ENCODE assay signal across 8 mouse cellular contexts in the genomic region with DNA sequence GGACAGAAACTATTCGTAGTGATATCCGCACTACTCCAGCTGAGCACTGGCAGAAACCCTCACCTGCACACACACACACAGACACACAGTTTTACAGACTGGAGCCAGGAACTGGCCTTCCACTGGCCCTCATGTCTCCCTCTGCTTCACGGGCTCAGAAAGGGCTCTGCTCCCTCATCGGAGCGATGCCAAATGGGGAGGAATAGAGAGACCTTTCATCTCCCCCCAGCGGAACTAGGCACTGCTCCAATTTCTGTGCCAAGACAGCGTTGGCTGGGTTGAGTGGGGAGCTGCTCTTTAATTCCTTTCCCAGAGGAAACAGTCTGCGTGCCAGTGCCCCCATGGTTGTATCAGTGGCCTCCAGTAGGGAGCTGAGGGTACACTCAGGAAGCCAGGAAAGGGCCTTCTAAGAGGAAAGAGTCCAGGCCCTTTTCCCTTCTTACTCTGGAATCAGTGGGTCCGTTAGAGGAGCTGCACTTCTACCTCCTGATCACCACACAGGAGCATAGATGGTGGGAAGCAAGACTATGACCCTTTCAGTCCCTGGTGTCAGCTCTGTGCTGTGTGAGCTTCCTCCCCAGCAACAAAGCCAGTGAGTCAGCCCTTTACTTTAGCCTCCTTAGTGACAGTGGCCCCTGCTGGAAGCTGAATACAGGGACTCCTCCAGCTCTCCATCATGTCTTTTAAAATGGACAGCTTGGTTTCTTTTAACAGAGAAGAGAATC.
DNase-seq lines count a peak whose midpoint lies in the region; ATAC-seq and TF ChIP-seq lines count a peak whose summit lies in the region.

No protein-coding gene starts in this region.

- DNase-seq in liver, adult 2 months (ENCODE audit: extremely low read depth, low read depth, low spot score): peak; percentile 54
- no peak for DNase-seq in liver, embryonic 11.5 days (ENCODE audit: low spot score)
- DNase-seq in cerebellum, adult 11 months: peak; percentile 72
- peak; percentile 45 for DNase-seq in gastrocnemius, postnatal 10 days
- peak; percentile 69 to 83 for DNase-seq in kidney, postnatal 25 days
- DNase-seq in right cerebral cortex, postnatal 4 days: peak; percentile 77
- no peak for DNase-seq in embryo, embryonic 10.5 days (ENCODE audit: low spot score)

- ATAC-seq in liver, embryonic 11.5 days (replicated peaks; ENCODE audit: low FRiP score): no peak
- peak; percentile 69 for ATAC-seq in limb, embryonic 15.5 days (ENCODE audit: insufficient number of reproducible peaks, low FRiP score, low TSS enrichment, low read depth)

- no peaks in the 10 kb centered on the region for H3K79me2 ChIP-seq in liver, adult 2 months (ENCODE audit: control insufficient read depth, insufficient read depth, low read length)

- no peaks in the 10 kb centered on the region for H3K36me3 ChIP-seq in liver, adult 2 months (ENCODE audit: control insufficient read depth, insufficient read depth, low read length)
- no peaks in the 10 kb centered on the region for H3K36me3 ChIP-seq in liver, embryonic 11.5 days (ENCODE audit: control insufficient read depth, insufficient read depth, low read length)
- H3K36me3 ChIP-seq in limb, embryonic 15.5 days: no peaks in the 10 kb centered on the region

- H3K4me2 ChIP-seq in liver, embryonic 11.5 days: no peak overlapping the region
- no peak overlapping the region for H3K4me2 ChIP-seq in limb, embryonic 15.5 days

- no peaks in the 10 kb centered on the region for H3K4me1 ChIP-seq in liver, adult 2 months (ENCODE audit: control insufficient read depth, insufficient read depth, low read length)
- no peaks in the 10 kb centered on the region for H3K4me1 ChIP-seq in liver, embryonic 11.5 days (replicated peaks; ENCODE audit: control insufficient read depth, insufficient read depth, low read length)
- H3K4me1 ChIP-seq in limb, embryonic 15.5 days: peaks cover 11% of the 10 kb centered on the region

- H3K9me3 ChIP-seq in liver, embryonic 11.5 days (ENCODE audit: control insufficient read depth, low read length): no peaks in the 10 kb centered on the region
- H3K9me3 ChIP-seq in limb, embryonic 15.5 days: no peaks in the 10 kb centered on the region

- WGBS in liver, adult 2 months: 44% methylated on average over 9 of the region's 9 CpGs
- 73% methylated on average over 9 of the region's 9 CpGs for WGBS in liver, embryonic 11.5 days
- 55% methylated on average over 9 of the region's 9 CpGs for WGBS in limb, embryonic 15.5 days

- H3K9ac ChIP-seq in liver, adult 2 months (ENCODE audit: low read depth, low read length): no peak overlapping the region
- no peak overlapping the region for H3K9ac ChIP-seq in liver, embryonic 11.5 days (ENCODE audit: low read depth, low read length)
- H3K9ac ChIP-seq in limb, embryonic 15.5 days: no peak overlapping the region

- TF ChIP-seq CTCF in liver, adult 2 months (IDR thresholded peaks at IDR 0.05; ENCODE audit: low read depth, low read length): no peak

- H3K27ac ChIP-seq in liver, adult 2 months (replicated peaks; ENCODE audit: insufficient read depth, low read depth, low read length): no peak overlapping the region
- no peak overlapping the region for H3K27ac ChIP-seq in liver, embryonic 11.5 days (ENCODE audit: low read depth, low read length)
- peak overlapping the region; percentile 67 for H3K27ac ChIP-seq in limb, embryonic 15.5 days

- no peaks in the 10 kb centered on the region for H3K27me3 ChIP-seq in liver, adult 2 months (ENCODE audit: control insufficient read depth, insufficient read depth, low read length)
- no peaks in the 10 kb centered on the region for H3K27me3 ChIP-seq in liver, embryonic 11.5 days (replicated peaks; ENCODE audit: control insufficient read depth, insufficient read depth, low read length)
- H3K27me3 ChIP-seq in limb, embryonic 15.5 days: no peaks in the 10 kb centered on the region

- TF ChIP-seq POLR2A in liver, adult 2 months (IDR thresholded peaks at IDR 0.05; ENCODE audit: extremely low read depth, insufficient read depth, low read length): no peak

- no peak overlapping the region for H3K4me3 ChIP-seq in liver, adult 2 months (ENCODE audit: insufficient read depth, low read depth, low read length)
- no peak overlapping the region for H3K4me3 ChIP-seq in liver, embryonic 11.5 days (ENCODE audit: low read depth, low read length)
- no peak overlapping the region for H3K4me3 ChIP-seq in limb, embryonic 15.5 days

Comparison
In these comparisons a context has a peak if more than half of its experiments do, and no peak if none do; other contexts are left out.
1. DNase-seq: peak in liver, adult 2 months (single experiment), cerebellum, adult 11 months (single experiment), gastrocnemius, postnatal 10 days (single experiment), kidney, postnatal 25 days (2 of 2) and right cerebral cortex, postnatal 4 days (single experiment); none in liver, embryonic 11.5 days (single experiment) and embryo, embryonic 10.5 days (single experiment).